Mouse (Mus musculus) lung, postnatal 0 days (tissue): ENCODE results near the gene Cyp2ab1.

Source experiments
- CTCF ChIP-seq: IDR thresholded peaks from 2 replicates; pipeline ENCODE4 v1.5.1; 2016; ENCODE audit warnings: antibody characterized with exemption, mild to moderate bottlenecking
- EP300 ChIP-seq: IDR thresholded peaks from 2 replicates; pipeline ENCODE4 v1.6.1; 2016; ENCODE audit warnings: antibody characterized with exemption, mild to moderate bottlenecking, control low read depth

DNA sequence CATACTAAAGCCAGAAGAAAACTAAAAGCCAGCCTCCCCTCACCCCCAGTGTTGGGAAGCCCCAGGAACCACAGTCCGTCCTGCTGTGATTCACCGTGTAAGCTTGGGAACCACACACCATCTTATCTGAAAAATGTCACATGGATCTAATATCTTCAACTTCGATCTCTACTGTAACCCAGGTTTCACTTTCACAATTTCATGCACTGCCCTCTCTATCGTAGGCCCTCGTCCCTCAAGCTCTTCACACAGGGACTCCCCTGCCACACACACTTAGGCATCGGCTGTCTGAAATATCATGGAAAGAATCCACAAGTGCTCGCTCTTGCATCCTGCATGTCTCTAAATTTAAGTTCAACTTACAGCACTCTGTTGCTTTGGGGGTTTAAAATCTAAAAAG, 60.1 kb downstream of the Cyp2ab1 start:
- TF ChIP-seq EP300 (no peak), CTCF (no peak)
